Mouse (Mus musculus) brain, embryonic 18.5 days (tissue): Measurements from ENCODE around the gene Clk3.
"Not testable (repeated sequence)": the region's sequence is repeated elsewhere in the genome, so short reads cannot be mapped to it uniquely, and the experiment has no call there.

Experiments used
- DNase-seq: peaks from one replicate; pipeline ENCODE4 v3.0.0-alpha.2; 2012; ENCODE audit warnings: low read depth, low spot score

Gene Clk3

DNA sequence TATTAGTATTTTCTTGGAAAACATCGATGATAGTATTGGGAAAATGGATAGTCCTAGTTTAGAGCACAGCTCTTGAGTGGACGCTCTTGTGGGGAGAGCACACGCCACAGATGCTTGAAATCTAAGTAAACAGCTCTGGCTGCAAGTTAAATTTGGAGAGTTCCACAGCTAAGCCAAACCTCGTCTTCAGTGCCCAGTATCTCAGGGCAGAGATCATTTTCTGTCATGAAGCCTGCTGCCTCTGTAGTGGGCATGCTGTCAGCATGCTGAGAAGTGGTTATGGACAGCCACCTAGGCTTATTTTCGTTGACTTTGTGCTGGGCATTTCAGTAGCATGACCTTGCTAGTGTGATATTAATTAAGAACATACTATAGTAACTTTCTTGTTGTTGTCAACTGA, 41.9 kb downstream of the Clk3 start:
- no peak for DNase-seq

DNA sequence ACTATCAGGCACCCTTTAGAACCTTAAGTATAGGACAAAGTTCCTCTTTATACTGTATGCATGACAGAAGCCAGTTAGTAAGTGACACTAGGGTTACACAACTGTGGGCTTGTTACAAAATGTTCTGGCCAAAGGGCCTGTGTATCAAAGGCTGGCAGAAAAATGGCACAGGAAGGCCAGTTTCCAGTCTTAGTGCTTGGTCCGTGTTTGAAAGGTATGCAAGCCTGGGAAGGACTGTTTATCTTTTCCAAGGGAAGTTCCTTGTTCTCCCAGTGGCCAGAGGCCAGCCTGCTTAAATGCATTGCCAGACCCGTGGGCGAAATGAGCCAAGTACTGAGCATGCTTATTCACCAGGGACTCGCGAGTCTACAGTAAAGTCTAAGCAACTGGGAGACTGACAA, 42.3 kb downstream of the Clk3 start:
- no peak for DNase-seq

DNA sequence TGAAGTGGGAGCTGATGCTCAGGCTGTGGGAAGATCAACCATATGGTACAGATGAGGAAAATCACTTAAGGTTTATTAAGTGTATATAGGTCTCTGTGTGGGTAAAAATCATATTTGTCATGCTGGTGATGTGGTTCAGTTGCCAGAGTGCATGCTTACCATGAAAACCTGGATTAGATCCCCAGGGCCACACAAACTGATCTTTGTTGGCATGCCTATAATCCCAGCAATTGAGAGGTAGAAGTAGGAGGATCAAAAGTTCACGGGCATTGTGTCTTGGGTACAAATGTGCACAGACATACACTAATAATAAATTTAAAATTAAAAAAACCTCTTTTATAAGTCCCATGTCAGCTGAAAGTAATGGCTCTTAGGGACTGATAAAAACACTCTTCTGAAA, 43.3 kb downstream of the Clk3 start:
- no peak for DNase-seq

DNA sequence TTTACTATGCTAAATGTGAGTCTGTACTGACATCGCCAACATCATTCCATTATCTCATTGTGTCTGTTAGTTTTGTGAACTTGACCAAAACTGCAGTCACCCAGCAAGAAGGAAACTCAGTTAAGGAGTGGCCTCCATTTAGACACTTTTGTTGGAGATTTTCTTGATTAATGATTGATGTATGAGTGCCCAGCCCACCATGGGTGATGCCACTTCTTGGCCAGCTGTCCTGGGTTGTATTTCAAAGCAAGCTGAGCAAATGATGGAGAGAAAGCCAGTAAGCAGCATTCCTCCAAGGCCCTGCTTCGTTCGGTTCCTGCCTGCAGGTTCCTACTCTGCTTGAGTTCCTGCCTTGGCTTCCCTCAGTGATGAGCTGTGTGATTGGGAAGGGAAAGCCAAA, 44.9 kb downstream of the Clk3 start:
- DNase-seq: no peak

DNA sequence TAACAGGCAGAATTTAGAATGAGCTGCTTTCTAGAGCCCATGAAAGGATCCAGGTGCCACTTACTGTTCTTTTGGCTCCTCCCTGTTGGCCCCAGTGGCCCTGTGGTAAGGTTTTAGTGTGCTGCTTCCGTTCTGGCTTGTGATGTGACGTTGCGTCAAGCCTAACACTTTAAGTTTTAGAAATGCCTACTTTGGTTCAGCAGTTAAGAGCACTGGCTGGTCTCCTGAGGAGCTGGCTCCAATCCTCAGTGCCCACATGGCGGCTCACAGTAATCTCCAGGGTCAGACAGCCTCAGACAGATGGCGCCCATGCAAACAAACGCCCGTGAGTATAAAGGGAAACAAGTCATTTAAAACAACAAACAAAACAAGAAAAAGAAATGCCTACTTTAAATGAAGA, 47.3 kb downstream of the Clk3 start:
- no peak for DNase-seq

DNA sequence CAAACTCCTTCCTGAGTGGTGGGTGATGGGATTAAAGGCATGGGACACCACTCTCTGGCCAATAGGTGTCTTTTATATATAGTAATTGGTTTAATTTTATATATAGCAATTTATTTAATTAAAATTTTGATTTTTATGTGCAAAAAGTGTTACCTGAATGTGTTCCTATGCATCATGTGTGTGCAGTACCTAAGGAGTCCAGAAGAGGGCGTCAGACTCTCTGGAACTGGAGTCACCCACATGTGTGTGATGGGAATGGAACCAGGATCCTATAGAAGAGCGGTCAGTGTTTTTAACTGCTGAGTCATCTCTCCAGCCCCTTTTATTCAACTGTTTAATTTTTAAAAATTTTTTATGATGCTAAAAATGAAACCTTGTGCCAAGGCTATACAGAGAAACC, 53.5 kb downstream of the Clk3 start:
- DNase-seq: no peak

DNA sequence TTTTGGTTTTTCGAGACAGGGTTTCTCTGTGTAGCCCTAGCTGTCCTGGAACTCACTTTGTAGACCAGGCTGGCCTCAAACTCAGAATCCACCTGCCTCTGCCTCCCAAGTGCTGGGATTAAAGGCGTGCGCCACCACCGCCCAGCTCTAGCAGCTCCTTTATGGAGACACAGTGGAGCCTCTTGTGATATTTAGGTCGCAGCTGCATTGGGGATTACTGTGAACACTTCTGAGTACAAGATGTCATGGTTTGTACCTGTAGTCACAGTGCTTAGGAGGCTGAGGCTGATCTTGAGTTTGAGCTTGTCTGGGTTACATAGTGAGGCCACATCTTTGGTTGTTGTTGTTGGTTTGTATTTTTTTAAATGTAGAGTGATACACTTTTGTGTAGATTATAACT, 55.4 kb downstream of the Clk3 start:
- not testable (repeated sequence) for DNase-seq

DNA sequence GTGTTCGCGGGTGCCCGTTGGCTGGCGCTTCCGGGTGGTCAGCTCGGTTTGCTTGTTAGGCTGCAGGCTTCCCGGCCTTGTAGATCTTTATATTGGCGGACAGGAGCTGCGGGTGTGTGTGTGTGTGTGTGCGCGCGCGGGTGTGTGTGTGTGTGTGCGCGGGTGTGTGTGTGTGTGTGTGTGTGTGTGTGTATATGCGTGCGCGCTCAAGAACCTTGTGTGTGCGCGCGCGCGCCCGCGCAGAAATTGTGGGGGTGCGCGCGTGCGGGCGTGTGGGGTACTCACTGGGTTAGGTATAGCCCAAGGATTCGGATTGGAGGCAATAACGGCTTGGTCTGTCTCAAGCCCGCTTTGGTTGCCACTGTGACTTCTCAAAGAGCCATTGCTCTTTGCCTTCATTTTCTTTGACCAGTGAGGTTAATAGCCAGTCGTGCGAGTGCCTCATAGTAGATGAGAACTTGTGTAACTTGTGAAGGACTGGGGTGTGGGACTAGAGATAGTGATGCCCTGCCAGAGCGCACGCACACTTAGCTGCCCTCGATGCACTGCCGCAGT, 56.9 kb downstream of the Clk3 start:
- DNase-seq: no peak

DNA sequence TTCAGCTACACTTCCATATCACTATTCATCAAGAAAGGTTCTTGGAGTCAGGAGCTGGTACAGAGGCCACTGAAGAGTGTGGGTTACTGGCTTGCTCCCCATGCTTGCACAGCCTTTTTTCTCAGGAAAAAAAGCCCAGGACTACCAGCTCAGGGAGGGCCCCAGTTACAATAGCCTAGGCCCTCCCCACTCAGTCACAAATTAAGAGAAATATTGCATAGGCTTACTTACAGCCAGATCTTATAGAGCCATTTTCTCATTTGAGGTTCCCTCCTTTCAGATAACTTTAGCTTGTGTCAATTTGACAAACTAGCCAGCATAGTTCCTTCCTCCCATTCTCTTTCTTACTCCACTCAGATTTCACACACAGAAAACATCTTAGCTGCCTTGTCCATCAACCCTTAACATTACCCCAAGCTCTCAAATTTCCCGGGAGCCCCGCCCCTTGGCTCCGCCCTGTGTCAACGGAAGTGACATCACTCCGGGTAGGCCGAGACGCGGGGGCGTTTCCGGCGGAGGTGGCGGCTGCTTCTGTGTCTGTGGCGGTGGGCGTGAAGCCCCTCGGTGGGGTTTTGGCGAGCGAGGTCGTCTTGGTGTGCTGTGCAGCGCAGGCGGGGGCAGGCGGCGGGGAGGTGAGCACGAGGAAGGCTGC, 57.5 kb downstream of the Clk3 start, which contains the start of gene Edc3:
Gene Edc3, plus strand, starts transcription at position 473 of the 652 bp plus-strand sequence.
- DNase-seq: no peak

DNA sequence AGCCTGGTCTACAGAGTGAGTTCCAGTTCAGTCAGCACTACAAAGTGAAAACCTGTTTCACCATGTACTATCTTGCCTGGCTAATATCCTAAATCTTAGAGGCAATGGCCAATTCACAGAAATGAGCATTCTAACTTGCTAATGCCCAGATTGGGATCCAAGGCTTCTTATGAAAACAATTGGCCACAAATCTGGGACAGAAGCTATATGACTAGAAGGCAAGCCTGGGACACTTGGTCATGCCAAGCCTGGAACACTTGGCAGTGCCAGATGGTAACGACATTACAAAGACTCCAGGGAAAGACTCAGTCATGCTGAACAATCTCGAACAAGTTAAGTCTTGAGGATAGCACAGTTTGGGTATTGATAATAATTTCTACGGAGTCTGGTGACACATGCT, 59.2 kb downstream of the Clk3 start:
- DNase-seq: no peak
